Mouse (Mus musculus): ENCODE data around the gene Mrps35. TPM values are rescaled to one million over a fixed set of nuclear protein-coding genes. Genes with fewer than 3 reads are reported as not detected.

Gene Mrps35
- polyA plus RNA-seq, 1 experiment from 2014 or later: 125 TPM

GRCm38 (mm10) chr6:147118190-147118589, 75.6 kb downstream of the Mrps35 start:
- no peak overlapping the region for H3K9ac ChIP-seq
- H3K4me3 ChIP-seq (replicated peaks): no peak overlapping the region
- no peaks in the 10 kb centered on the region for H3K9me3 ChIP-seq
- no peak for ATAC-seq (ENCODE audit: insufficient read depth, low FRiP score, low read depth)
- H3K27me3 ChIP-seq (replicated peaks): no peaks in the 10 kb centered on the region
- H3K36me3 ChIP-seq: no peaks in the 10 kb centered on the region
- H3K4me1 ChIP-seq: no peaks in the 10 kb centered on the region
- 76% methylated on average over 3 of the region's 3 CpGs for WGBS
- H3K4me2 ChIP-seq: no peak overlapping the region
- no peak overlapping the region for H3K27ac ChIP-seq

GRCm38 (mm10) chr6:147121320-147121719, 78.8 kb downstream of the Mrps35 start:
- H3K27me3 ChIP-seq (replicated peaks): no peaks in the 10 kb centered on the region
- H3K36me3 ChIP-seq: no peaks in the 10 kb centered on the region
- H3K4me2 ChIP-seq: no peak overlapping the region
- no peak overlapping the region for H3K9ac ChIP-seq
- no peak overlapping the region for H3K4me3 ChIP-seq (replicated peaks)
- WGBS: 41% methylated on average over 6 of the region's 6 CpGs
- H3K9me3 ChIP-seq: no peaks in the 10 kb centered on the region
- ATAC-seq (ENCODE audit: insufficient read depth, low FRiP score, low read depth): no peak
- no peak overlapping the region for H3K27ac ChIP-seq
- H3K4me1 ChIP-seq: no peaks in the 10 kb centered on the region

Other genes with a start within 250 kb of the Mrps35 start
- 8.2 and 8.4 TPM in 2 replicates for gene Arntl2, start 246.7 kb upstream of the Mrps35 start, polyA plus RNA-seq (2015; fragmentation: Nextera tagmentation; extraction: Ambion mirVana)
- not detected in 2 replicates for gene Smco2, start 192.7 kb upstream of the Mrps35 start, polyA plus RNA-seq (2015; fragmentation: Nextera tagmentation; extraction: Ambion mirVana)
- 40.9 and 42.8 TPM in 2 replicates for gene Ppfibp1, start 154.3 kb upstream of the Mrps35 start, polyA plus RNA-seq (2015; fragmentation: Nextera tagmentation; extraction: Ambion mirVana)
- 0.12 and 0.18 TPM in 2 replicates for gene 1700034J05Rik, start 88.3 kb upstream of the Mrps35 start, polyA plus RNA-seq (2015; fragmentation: Nextera tagmentation; extraction: Ambion mirVana)
- gene Rep15, start 10.2 kb upstream of the Mrps35 start, polyA plus RNA-seq (2015; fragmentation: Nextera tagmentation; extraction: Ambion mirVana): 2.6 and 3.2 TPM in 2 replicates
- gene Mansc4, start 44.3 kb downstream of the Mrps35 start, polyA plus RNA-seq (2015; fragmentation: Nextera tagmentation; extraction: Ambion mirVana): 3.0 and 3.6 TPM in 2 replicates
- 7.9 and 9.4 TPM in 2 replicates for gene Klhl42, start 48.6 kb downstream of the Mrps35 start, polyA plus RNA-seq (2015; fragmentation: Nextera tagmentation; extraction: Ambion mirVana)
- 1.6 and 4.3 TPM in 2 replicates for gene Pthlh, start 221.4 kb downstream of the Mrps35 start, polyA plus RNA-seq (2015; fragmentation: Nextera tagmentation; extraction: Ambion mirVana)